Mouse (Mus musculus) liver, embryonic 16.5 days (tissue): Measurements from ENCODE around the gene Grm8. TPM values are rescaled to one million over a fixed set of nuclear protein-coding genes. Genes with fewer than 3 reads are reported as not detected.

Source experiments
- ATAC-seq: fragments of 200-750 bp; cut with Nextera tagmentation; 2 replicates; pipeline ENCODE4 v1.8.0; 2017; ENCODE audit warnings: low read depth, mild to moderate bottlenecking, moderate number of reproducible peaks, moderate library complexity
- H3K27ac ChIP-seq: fragments of 300-500 bp; sonication (generic); 2 replicates; pipeline ENCODE4 v1.5.1; 2014; ENCODE audit warnings: mild to moderate bottlenecking, low read length
- H3K27me3 ChIP-seq: fragments of 300-500 bp; sonication (generic); 2 replicates; pipeline ENCODE4 v1.6.1; 2014; ENCODE audit warnings: low read depth, low read length, mixed read lengths; ENCODE audit not compliant: control insufficient read depth, insufficient read depth
- H3K36me3 ChIP-seq: fragments of 300-500 bp; sonication (generic); 2 replicates; pipeline ENCODE4 v1.6.1; 2014; ENCODE audit warnings: mild to moderate bottlenecking; ENCODE audit not compliant: control insufficient read depth, insufficient read depth
- H3K4me1 ChIP-seq: fragments of 300-500 bp; sonication (generic); 2 replicates; pipeline ENCODE4 v1.6.1; 2014; ENCODE audit warnings: low read depth, low read length, mixed read lengths; ENCODE audit not compliant: control insufficient read depth
- H3K4me2 ChIP-seq: fragments of 300-500 bp; sonication (generic); 2 replicates; pipeline ENCODE4 v1.6.1; 2014; ENCODE audit warnings: low read depth, low read length, mixed read lengths
- H3K4me3 ChIP-seq: fragments of 300-500 bp; sonication (generic); 2 replicates; pipeline ENCODE4 v1.5.1; 2014; ENCODE audit warnings: low read depth, mild to moderate bottlenecking, low read length
- H3K9ac ChIP-seq: fragments of 300-500 bp; sonication (generic); 2 replicates; pipeline ENCODE4 v1.6.1; 2014; ENCODE audit warnings: low read depth, low read length
- H3K9me3 ChIP-seq: fragments of 300-500 bp; sonication (generic); replicated peaks from 2 replicates; pipeline ENCODE4 v1.6.1; 2016; ENCODE audit warnings: low read length; ENCODE audit not compliant: control insufficient read depth
- WGBS: fragments of 180-500 bp; shearing (Covaris S2); extraction: QIAGEN DNeasy Blood & Tissue Kit; methylation state at CpG from one replicate; pipeline ENCODE4 v1.1.7; 2014; ENCODE audit not compliant: insufficient replicate concordance; 5-methylcytosine and 5-hydroxymethylcytosine counted together
- polyA plus RNA-seq: library from polyadenylated mRNA; unstranded; fragments of >200 nt; fragmentation: Nextera tagmentation; extraction: Ambion mirVana; gene quantifications from 2 replicates; pipeline ENCODE4 v1.2.1, GENCODE M21; 2015

Grm8 gene
- polyA plus RNA-seq, 1 experiment from 2014 or later = 0.02 TPM

DNA sequence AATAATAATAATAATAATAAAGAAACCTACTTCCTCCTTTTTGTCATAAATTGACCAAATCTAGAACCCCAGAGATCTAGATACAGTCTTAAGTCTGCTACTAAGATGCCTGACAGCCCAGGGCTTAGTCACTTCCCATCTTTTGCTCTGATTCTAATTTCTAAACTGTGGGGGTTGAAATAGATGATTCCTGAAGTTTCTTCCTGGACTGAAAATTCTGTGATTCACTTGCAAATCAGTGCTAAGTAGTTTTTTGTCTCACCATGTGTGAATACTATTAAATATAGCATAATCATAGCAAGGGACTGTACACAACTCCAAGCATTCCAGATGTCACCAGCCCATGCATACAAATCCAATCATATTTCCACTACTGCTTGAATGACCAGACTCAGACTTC, 44.0 kb downstream of the Grm8 start:
- Histone ChIP-seq H3K9ac (no peak overlapping the region), H3K4me1 (no peaks in the 10 kb centered on the region), H3K27ac (no peak overlapping the region), H3K9me3 (no peaks in the 10 kb centered on the region), H3K4me3 (no peak overlapping the region), H3K27me3 (no peaks in the 10 kb centered on the region), H3K4me2 (no peak overlapping the region), H3K36me3 (no peaks in the 10 kb centered on the region)
- ATAC-seq = no peak

DNA sequence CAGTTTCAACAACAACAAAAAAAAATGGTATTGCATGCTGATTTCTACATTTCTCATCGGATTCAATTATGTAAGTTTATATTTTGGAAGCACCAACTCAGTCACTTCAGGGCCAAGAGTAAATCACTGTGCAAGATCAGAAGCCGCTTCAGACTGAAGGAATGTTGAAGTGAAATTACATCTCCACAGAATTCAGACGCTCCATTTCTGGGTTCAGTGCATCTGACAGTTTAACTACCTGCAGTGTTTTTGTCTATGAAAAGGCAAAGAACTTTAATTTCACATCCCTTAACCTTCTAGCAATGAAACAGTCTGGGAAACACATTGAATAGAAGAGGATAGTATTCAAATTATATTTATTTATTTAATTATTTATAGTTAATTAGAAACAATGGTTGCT, 59.4 kb downstream of the Grm8 start:
- Histone ChIP-seq H3K27me3 (no peaks in the 10 kb centered on the region), H3K4me2 (no peak overlapping the region), H3K9ac (no peak overlapping the region), H3K4me3 (no peak overlapping the region), H3K36me3 (no peaks in the 10 kb centered on the region), H3K9me3 (no peaks in the 10 kb centered on the region), H3K27ac (no peak overlapping the region), H3K4me1 (no peaks in the 10 kb centered on the region)
- no peak for ATAC-seq
- 64% methylated on average over 3 of the region's 3 CpGs for WGBS

DNA sequence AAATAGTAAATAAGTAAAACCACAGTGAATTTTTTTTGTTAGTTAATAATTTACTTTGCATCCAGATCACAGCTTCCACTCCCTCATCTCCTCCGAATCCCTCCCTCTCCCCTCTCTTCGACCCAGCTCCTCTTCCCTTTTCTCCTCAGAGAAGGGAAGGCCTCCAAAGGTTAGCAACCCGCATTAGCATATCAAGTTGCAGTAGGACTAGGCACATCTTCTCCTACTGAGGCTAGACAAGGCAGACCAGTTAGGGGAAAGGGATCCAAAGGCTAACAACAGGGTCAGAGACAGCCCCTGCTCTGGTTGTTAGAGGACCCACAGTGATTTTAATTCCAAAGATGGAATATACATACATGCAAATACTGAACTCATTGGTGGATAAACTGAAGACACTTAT, 60.5 kb downstream of the Grm8 start:
- no peak overlapping the region for H3K27ac ChIP-seq
- H3K36me3 ChIP-seq = no peaks in the 10 kb centered on the region
- no peak for ATAC-seq
- H3K4me3 ChIP-seq = no peak overlapping the region
- no peaks in the 10 kb centered on the region for H3K4me1 ChIP-seq
- H3K27me3 ChIP-seq = no peaks in the 10 kb centered on the region
- no peak overlapping the region for H3K9ac ChIP-seq
- no peak overlapping the region for H3K4me2 ChIP-seq
- 35% methylated on average over 3 of the region's 3 CpGs for WGBS
- H3K9me3 ChIP-seq = no peaks in the 10 kb centered on the region

DNA sequence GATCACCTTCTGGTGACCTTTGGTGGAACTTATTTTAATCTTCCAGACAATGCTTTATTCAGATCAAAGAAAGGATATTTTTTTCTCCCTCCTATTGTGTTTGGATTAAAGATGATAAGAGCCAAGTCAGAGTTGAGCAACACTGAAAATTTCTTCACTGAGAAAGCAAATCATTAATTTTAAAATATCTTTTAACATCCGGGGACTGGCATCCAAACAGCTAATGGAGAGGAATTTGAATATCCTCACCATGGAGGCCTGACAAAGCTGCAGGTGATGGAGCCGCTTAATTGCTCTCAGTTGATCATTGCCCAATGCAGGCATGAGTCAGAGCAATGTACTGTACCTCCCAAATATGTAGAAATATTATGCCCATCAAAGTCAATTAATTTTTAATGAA, 83.0 kb downstream of the Grm8 start:
- H3K4me1 ChIP-seq = no peaks in the 10 kb centered on the region
- H3K4me2 ChIP-seq = no peak overlapping the region
- H3K4me3 ChIP-seq = no peak overlapping the region
- no peaks in the 10 kb centered on the region for H3K9me3 ChIP-seq
- H3K36me3 ChIP-seq = no peaks in the 10 kb centered on the region
- no peak for ATAC-seq
- no peak overlapping the region for H3K9ac ChIP-seq
- no peak overlapping the region for H3K27ac ChIP-seq
- WGBS = 61% methylated on average over 2 of the region's 2 CpGs
- H3K27me3 ChIP-seq = no peaks in the 10 kb centered on the region

- Histone ChIP-seq H3K9ac (no peak overlapping the region), H3K4me3 (no peak overlapping the region), H3K4me1 (no peaks in the 10 kb centered on the region), H3K27ac (no peak overlapping the region), H3K36me3 (no peaks in the 10 kb centered on the region), H3K9me3 (no peaks in the 10 kb centered on the region), H3K27me3 (no peaks in the 10 kb centered on the region), H3K4me2 (no peak overlapping the region)
- ATAC-seq = no peak
- WGBS = 63% methylated on average over 3 of the region's 3 CpGs
These were observed 92.6 kb downstream of the Grm8 start for GRCm38 (mm10) chr6:28042339-28042738.

GRCm38 (mm10) chr6:28040815-28041214, 94.2 kb downstream of the Grm8 start:
- 81% methylated on average over 1 of the region's 1 CpGs for WGBS
- H3K4me1 ChIP-seq = no peaks in the 10 kb centered on the region
- no peaks in the 10 kb centered on the region for H3K27me3 ChIP-seq
- H3K9me3 ChIP-seq = no peaks in the 10 kb centered on the region
- no peak overlapping the region for H3K4me3 ChIP-seq
- H3K27ac ChIP-seq = no peak overlapping the region
- H3K4me2 ChIP-seq = no peak overlapping the region
- no peak overlapping the region for H3K9ac ChIP-seq
- no peak for ATAC-seq
- H3K36me3 ChIP-seq = no peaks in the 10 kb centered on the region

- Histone ChIP-seq H3K4me3 (no peak overlapping the region), H3K36me3 (no peaks in the 10 kb centered on the region), H3K4me2 (no peak overlapping the region), H3K9ac (no peak overlapping the region), H3K27me3 (no peaks in the 10 kb centered on the region), H3K4me1 (no peaks in the 10 kb centered on the region), H3K27ac (no peak overlapping the region), H3K9me3 (no peaks in the 10 kb centered on the region)
- ATAC-seq = no peak
- WGBS = 73% methylated on average over 4 of the region's 4 CpGs
These were observed 103.0 kb downstream of the Grm8 start for GRCm38 (mm10) chr6:28032006-28032405.

DNA sequence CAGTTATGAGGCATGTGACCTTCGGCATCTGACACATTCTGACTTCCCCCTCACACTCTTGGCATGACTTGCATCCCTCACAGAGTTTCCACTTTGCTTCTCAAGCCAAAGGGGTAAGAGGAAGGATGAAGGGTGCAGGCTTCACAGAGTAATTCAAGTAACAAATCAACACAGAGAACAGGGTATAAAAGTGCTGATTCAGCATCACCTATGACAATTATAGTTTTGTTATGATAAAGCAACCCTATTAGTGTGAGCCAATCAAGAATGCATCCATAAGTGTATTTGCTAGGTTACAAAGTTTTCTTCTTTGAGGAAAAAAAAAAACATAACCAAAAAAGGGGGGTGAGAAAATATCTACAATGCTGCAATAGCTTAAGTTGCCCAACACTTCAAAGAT, 117.3 kb downstream of the Grm8 start:
- H3K36me3 ChIP-seq = no peaks in the 10 kb centered on the region
- no peak for ATAC-seq
- no peak overlapping the region for H3K27ac ChIP-seq
- H3K27me3 ChIP-seq = no peaks in the 10 kb centered on the region
- H3K4me3 ChIP-seq = no peak overlapping the region
- H3K9ac ChIP-seq = no peak overlapping the region
- H3K4me1 ChIP-seq = no peaks in the 10 kb centered on the region
- H3K9me3 ChIP-seq = no peaks in the 10 kb centered on the region
- WGBS = 50% methylated on average over 1 of the region's 1 CpGs
- H3K4me2 ChIP-seq = no peak overlapping the region

DNA sequence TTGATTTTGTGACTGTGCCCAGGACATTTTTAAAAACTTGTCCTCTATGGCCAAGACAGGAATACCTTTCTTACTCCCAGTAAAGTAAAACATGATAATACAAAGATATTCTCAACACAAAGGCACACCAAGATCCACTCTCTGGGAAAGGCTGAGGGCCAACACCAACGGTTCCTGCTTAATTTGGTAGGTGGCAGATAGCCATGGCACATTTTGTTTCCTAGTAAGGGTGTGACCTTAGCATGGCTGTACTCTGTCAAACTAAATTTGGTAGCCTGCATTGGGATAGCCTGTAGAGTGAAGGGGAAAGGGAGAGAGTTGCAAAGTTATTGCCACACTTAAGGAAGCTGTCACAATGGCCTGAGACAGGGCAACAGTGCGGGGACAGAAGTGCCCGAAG, 128.0 kb downstream of the Grm8 start:
- Histone ChIP-seq H3K4me1 (no peaks in the 10 kb centered on the region), H3K9me3 (no peaks in the 10 kb centered on the region), H3K4me3 (no peak overlapping the region), H3K4me2 (no peak overlapping the region), H3K27ac (no peak overlapping the region), H3K27me3 (no peaks in the 10 kb centered on the region), H3K9ac (no peak overlapping the region), H3K36me3 (no peaks in the 10 kb centered on the region)
- 57% methylated on average over 3 of the region's 3 CpGs for WGBS
- no peak for ATAC-seq

GRCm38 (mm10) chr6:27997250-27997649, 137.7 kb downstream of the Grm8 start:
- Histone ChIP-seq H3K36me3 (no peaks in the 10 kb centered on the region), H3K9ac (no peak overlapping the region), H3K9me3 (no peaks in the 10 kb centered on the region), H3K27me3 (no peaks in the 10 kb centered on the region), H3K4me1 (no peaks in the 10 kb centered on the region), H3K4me3 (no peak overlapping the region), H3K4me2 (no peak overlapping the region), H3K27ac (no peak overlapping the region)
- ATAC-seq = no peak
- 75% methylated on average over 2 of the region's 2 CpGs for WGBS
